Mouse (Mus musculus) forebrain, embryonic 16.5 days (tissue): Measurements from ENCODE around the gene Smim7. TPM values are rescaled to one million over a fixed set of nuclear protein-coding genes. Genes with fewer than 3 reads are reported as not detected.

Experiments
- microRNA-seq: library from miRNA; unstranded; fragments of <30 nt; microRNA quantifications from one replicate; pipeline ENCODE4, GENCODE M21; 2017
- polyA plus RNA-seq: library from polyadenylated mRNA; unstranded; fragments of >200 nt; fragmentation: Nextera tagmentation; extraction: Ambion mirVana; gene quantifications from 2 replicates; pipeline ENCODE4 v1.2.1, GENCODE M21; 2015

The Smim7 gene
- polyA plus RNA-seq, 1 experiment from 2014 or later = 129 TPM

Small RNAs within 50 kb of the gene (microRNA-seq; reads per million reads assigned to microRNA genes)
- gene Gm28019 = not detected

Other genes starting within 250 kb of the Smim7 start
- 67.3 and 68.0 TPM in 2 replicates for gene Eps15l1, start 149.6 kb downstream of the Smim7 start, polyA plus RNA-seq
- gene Calr3, start 127.2 kb downstream of the Smim7 start, polyA plus RNA-seq = 1.1 and 1.3 TPM in 2 replicates
- 21.4 and 24.5 TPM in 2 replicates for gene 1700030K09Rik, start 127.2 kb downstream of the Smim7 start, polyA plus RNA-seq
- gene Cherp, start 95.9 kb downstream of the Smim7 start, polyA plus RNA-seq = 48.2 and 58.2 TPM in 2 replicates
- gene Slc35e1, start 78.5 kb downstream of the Smim7 start, polyA plus RNA-seq = 9.8 and 10.2 TPM in 2 replicates
- gene Med26, start 22.8 kb downstream of the Smim7 start, polyA plus RNA-seq = 19.9 and 21.6 TPM in 2 replicates
- gene Tmem38a, start 967 bp upstream of the Smim7 start, polyA plus RNA-seq = 18.2 and 19.6 TPM in 2 replicates
- 1.9 and 2.0 TPM in 2 replicates for gene Nwd1, start 75.6 kb upstream of the Smim7 start, polyA plus RNA-seq
- 192 and 208 TPM in 2 replicates for gene Sin3b, start 152.2 kb upstream of the Smim7 start, polyA plus RNA-seq
- 0.19 and 0.41 TPM in 2 replicates for gene F2rl3, start 190.8 kb upstream of the Smim7 start, polyA plus RNA-seq